Mouse (Mus musculus) monocyte, adult 2 months (primary cell): Measurements from ENCODE around the gene Fam107b.
A peak's percentile ranks its signal among the peaks of the same experiment; 100 is the strongest.
"Not testable (repeated sequence)": the region's sequence is repeated elsewhere in the genome, so short reads cannot be mapped to it uniquely, and the experiment has no call there.

Source experiments
- DNase-seq, 2 experiments: peaks; one replicate each; pipeline ENCODE4 v3.0.0; 2022; ENCODE audit warnings: low spot score in 2 of 2, low read depth in 1 of 2

Fam107b gene

GRCm38 (mm10) chr2:3709882-3710281 is 139.6 kb downstream of the Fam107b start:
- DNase-seq = no peak

DNA sequence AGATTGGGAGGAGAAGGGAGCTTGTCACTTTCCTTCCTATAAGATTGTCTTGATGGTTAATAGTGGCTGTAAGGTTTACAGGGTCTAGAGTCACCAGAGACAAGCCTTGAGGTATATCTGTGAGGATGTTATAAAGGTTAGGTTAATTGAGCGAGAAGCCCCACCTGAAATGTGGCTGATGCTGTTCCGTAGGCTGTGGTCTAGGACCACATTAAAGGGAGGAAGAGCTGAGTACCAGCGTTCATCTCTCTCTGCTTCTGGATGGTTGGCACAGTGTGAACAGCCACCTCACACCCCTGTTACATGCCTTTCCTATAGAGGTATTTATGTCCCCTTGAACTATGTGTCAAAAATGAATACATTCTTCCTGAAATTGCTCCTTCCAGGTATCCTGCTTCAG is 140.2 kb downstream of the Fam107b start:
- no peak for DNase-seq

- DNase-seq = no peak
These were observed 142.2 kb downstream of the Fam107b start for GRCm38 (mm10) chr2:3712369-3713042.

DNA sequence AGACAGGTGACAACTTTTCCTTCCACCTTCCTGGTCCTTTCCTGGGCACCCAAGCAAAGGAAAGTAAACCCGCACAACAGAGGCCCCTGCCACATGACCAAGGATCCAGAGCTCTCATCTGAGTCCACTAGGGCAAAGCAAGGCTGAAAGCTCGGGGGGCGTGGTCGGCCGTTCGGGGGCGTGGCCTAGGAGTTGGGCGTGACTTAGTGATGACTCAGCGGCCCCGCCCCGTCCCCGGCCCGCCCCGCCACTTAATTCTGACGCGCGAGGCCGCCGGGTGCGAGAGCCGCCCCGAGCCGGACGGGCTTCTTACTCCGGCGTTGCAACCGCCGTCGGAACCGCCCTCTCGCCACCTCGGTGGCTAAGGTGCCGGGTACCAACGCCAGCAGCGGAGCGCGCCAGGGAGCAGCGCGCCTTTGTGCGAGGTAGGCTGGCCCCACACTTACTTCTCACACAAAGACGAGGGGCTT is 143.0 kb downstream of the Fam107b start:
- DNase-seq = peak; percentile 94 to 98

- DNase-seq = no peak
These were observed 143.5 kb downstream of the Fam107b start for GRCm38 (mm10) chr2:3713682-3714361.

- no peak for DNase-seq
These were observed 144.2 kb downstream of the Fam107b start for GRCm38 (mm10) chr2:3714511-3714910.

- DNase-seq = no peak
These were observed 145.1 kb downstream of the Fam107b start for GRCm38 (mm10) chr2:3715424-3715823.

GRCm38 (mm10) chr2:3717268-3717667 is 147.0 kb downstream of the Fam107b start:
- DNase-seq = no peak

GRCm38 (mm10) chr2:3717847-3718246 is 147.6 kb downstream of the Fam107b start:
- no peak for DNase-seq

- DNase-seq = not testable (repeated sequence)
These were observed 149.3 kb downstream of the Fam107b start for GRCm38 (mm10) chr2:3719436-3720121.

GRCm38 (mm10) chr2:3721107-3721506 is 150.8 kb downstream of the Fam107b start:
- DNase-seq = no peak

- no peak for DNase-seq
These were observed 151.7 kb downstream of the Fam107b start for GRCm38 (mm10) chr2:3721974-3722373.

GRCm38 (mm10) chr2:3723391-3724106 is 153.3 kb downstream of the Fam107b start:
- DNase-seq = peak in 1 of 2 experiments; percentile 20

DNA sequence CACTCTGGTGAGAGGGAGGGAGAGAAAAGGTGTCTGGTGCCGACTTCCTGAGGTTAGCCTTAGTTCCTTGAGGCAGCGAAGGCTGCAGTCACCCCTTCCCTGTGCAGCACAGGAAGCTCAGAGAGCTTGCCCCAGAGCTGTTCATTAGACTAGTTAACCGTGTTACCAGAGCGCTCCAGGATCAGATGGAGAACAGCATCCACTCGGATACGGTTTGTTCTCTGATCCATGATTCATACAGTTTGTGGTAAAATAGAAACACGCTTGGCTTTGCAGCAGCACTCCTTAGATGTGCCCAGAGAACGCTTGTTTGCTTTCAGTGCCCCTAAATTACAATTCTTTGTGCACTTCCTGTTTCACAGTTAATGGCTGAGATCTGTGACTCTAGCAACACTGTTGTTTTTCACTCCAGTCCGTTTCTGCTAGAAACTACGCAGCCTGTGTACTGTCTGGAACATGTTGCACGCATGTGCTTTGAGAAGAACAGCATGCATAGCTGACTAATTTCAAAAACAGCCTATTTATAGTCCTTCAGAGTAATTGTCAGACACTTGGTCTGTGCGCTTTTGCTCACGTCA is 156.3 kb downstream of the Fam107b start:
- DNase-seq = peak in 1 of 2 experiments; percentile 18

DNA sequence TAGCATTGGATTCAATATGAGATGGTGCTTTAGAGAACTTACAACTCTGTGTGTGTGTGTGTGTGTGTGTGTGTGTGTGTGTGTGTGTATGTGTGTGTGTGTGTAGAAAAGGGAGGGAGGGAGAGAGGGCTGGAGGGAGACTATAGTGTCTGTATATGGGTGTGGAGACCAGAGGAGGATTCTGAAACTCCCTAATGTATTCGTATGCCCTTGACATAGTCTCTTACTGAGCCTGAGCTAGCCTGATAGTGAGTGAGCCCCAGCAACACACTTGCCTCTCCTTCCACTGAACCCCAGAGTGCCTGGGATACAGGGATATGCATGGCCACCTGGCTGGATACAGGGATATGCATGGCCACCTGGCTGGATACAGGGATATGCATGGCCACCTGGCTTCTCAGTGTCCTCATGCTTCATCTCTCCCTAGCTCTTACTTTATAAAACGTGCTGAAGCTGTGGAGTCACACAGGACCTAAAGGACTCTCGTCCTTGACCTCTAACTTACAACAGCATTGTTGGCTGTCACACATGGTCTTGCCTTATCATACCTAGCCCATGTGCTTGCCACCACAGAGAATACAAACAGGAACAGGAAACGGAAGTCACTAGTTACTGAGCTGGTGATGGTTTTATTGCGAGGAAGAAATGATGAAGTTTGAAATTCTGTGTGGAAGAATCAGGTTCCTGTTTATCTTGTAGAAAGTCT is 157.1 kb downstream of the Fam107b start:
- no peak for DNase-seq

DNA sequence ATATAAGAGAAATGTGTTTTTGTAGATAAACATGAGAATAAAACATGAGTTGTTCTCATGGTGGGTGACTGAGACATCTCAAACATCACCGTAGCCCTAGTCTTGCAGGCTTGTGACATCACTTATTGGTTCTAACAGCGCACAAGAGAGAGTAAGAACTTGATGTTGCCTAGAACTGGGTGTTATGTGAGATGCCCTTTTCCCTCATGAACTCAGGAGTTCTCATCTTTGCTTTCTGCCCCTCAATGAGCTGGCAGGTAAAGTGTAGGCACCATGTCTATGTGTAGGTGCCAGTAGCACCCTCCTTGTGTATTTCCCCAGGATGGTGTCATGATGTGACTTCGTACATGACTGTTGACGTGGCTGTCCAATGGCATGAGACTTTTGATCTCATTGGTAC is 157.8 kb downstream of the Fam107b start:
- DNase-seq = no peak

DNA sequence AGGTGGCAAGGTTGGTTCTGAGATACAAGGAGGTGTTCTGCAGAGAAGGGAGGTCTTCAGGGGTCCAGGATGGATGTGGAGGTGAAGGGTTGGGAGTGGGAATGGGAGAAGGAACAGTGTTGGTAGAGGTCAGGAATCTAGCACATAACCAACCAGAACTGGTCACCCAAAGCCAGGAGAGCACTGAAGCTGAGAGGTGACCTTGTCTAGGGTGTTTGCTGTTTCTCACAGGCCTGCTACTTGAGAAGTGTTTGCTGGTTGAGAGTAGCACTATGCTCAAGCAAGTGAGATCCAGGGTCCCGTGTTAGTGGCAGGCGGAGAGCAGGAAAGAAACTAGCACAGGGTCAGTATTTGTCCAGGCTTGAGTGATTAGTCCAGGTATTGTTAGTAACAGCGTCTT is 159.3 kb downstream of the Fam107b start:
- no peak for DNase-seq

DNA sequence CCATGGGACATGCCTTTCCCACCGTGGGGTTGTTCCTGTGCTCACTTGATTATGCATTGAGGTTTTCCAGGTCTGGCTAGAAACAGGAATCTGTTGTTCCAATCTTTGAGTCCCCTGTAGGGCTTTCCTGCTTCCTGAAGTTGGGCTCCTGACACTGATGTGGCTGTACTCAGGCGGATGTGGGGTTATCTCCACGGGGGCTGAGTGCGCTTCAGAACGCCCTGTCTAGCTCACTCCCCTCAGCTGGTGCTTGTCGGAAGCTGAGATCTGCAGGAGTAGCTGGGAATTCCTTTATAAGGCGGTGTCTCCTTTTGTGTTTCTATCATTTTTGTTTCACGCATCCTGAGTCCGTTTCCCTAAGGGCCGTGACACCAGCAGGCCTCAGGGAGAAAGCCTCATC is 160.5 kb downstream of the Fam107b start:
- DNase-seq = no peak

- DNase-seq = no peak
These were observed 161.2 kb downstream of the Fam107b start for GRCm38 (mm10) chr2:3731316-3732015.
